Mouse (Mus musculus): ENCODE results near the gene Tmem121b. TPM values are rescaled to one million over a fixed set of nuclear protein-coding genes. Genes with fewer than 3 reads are reported as not detected.

The Tmem121b gene
- total and polyA plus RNA-seq, 3 experiments: not detected

- in situ Hi-C loops (cut with MboI; ENCODE audit: low pct_ligation_motif_present, low pct_unique_long_range_greater_than_20kb, low sequenced_read_pairs) (no loop called here), dilution Hi-C loops (cut with MboI; ENCODE audit: extremely low pct_ligation_motif_present, extremely low pct_unique_long_range_greater_than_20kb, low sequenced_read_pairs) (no loop called here)
- Histone ChIP-seq H3K27ac (ENCODE audit: insufficient read depth, low read depth) (peak overlapping the region; percentile 100), H3K36me3 (replicated peaks in 1 of 2; ENCODE audit: control insufficient read depth in 1 of 2, insufficient read depth in 1 of 2, low read length in 1 of 2) (peaks cover 24 to 30% of the 10 kb centered on the region in 2 experiments), H3K4me2 (ENCODE audit: insufficient read depth, low read depth, poor library complexity, severe bottlenecking) (peak overlapping the region; percentile 76), H3K27me3 (replicated peaks) (no peaks in the 10 kb centered on the region), H3K79me2 (replicated peaks; ENCODE audit: control insufficient read depth, extremely low read depth, insufficient read depth, poor library complexity, severe bottlenecking) (peaks cover 41% of the 10 kb centered on the region), H3K4me1 (ENCODE audit: control insufficient read depth in 1 of 2, insufficient read depth in 2 of 2) (peaks cover 37 to 74% of the 10 kb centered on the region in 2 experiments), H3K9me3 (replicated peaks; ENCODE audit: low read length) (no peaks in the 10 kb centered on the region), H3K4me3 (replicated peaks in 1 of 3; ENCODE audit: low read depth in 2 of 3, low read length in 2 of 3, poor library complexity in 1 of 3) (peak overlapping the region in 2 of 3 experiments; percentile 19 to 44), H3K9ac (ENCODE audit: insufficient read depth, low read depth) (peak overlapping the region; percentile 77)
- TF ChIP-seq MAFK (IDR thresholded peaks at IDR 0.05; ENCODE audit: insufficient replicate concordance, low read length) (no peak), ETS1 (conservative IDR thresholded peaks at IDR 0.05; ENCODE audit: low read depth, low read length) (peak; percentile 90), ZNF384 (IDR thresholded peaks at IDR 0.05; ENCODE audit: low read depth, low read length) (no peak), NRF1 (IDR thresholded peaks at IDR 0.05; ENCODE audit: low read depth, low read length) (no peak), POLR2AphosphoS2 (IDR thresholded peaks at IDR 0.05; ENCODE audit: low read depth, low read length) (no peak), ZC3H11A (IDR thresholded peaks at IDR 0.05; ENCODE audit: low read depth, low read length) (no peak), ELF1 (IDR thresholded peaks at IDR 0.05; ENCODE audit: low read depth, low read length) (peak; percentile 55), BHLHE40 (IDR thresholded peaks at IDR 0.05; ENCODE audit: low read depth, low read length) (peak; percentile 59; the same call in 1 of the 2 replicates), KAT2A (IDR thresholded peaks at IDR 0.05; ENCODE audit: insufficient replicate concordance, low read length) (no peak), EP300 (IDR thresholded peaks at IDR 0.05; ENCODE audit: low read length) (peak; percentile 89), MEF2A (IDR thresholded peaks at IDR 0.05; ENCODE audit: borderline replicate concordance, low read depth, low read length) (peak; percentile 66; the same call in 1 of the 2 replicates), PAX5 (IDR thresholded peaks at IDR 0.05; ENCODE audit: low read length) (no peak), MYC (IDR thresholded peaks at IDR 0.05; ENCODE audit: low read depth, low read length) (peak; percentile 40; the same call in 1 of the 2 replicates), SMC3 (IDR thresholded peaks at IDR 0.05; ENCODE audit: low read depth, low read length) (no peak), ZMIZ1 (IDR thresholded peaks at IDR 0.05; ENCODE audit: low read depth, low read length) (peak; percentile 32; the same call in 1 of the 2 replicates), MAZ (IDR thresholded peaks at IDR 0.05; ENCODE audit: low read depth, low read length) (0 out of 2 replicates have a peak, but pooled peaks have one; percentile 22), USF2 (conservative IDR thresholded peaks at IDR 0.05; ENCODE audit: low read depth, low read length) (no peak), SIN3A (IDR thresholded peaks at IDR 0.05; ENCODE audit: low read length) (peak; percentile 87), E2F4 (IDR thresholded peaks at IDR 0.05; ENCODE audit: insufficient replicate concordance, low read depth, low read length) (no peak), UBTF (IDR thresholded peaks at IDR 0.05; ENCODE audit: low read depth, low read length) (no peak), MAX (IDR thresholded peaks at IDR 0.05; ENCODE audit: low read length) (no peak), USF1 (IDR thresholded peaks at IDR 0.05; ENCODE audit: low read depth, low read length) (no peak), CHD2 (IDR thresholded peaks at IDR 0.05; ENCODE audit: low read length) (no peak), MXI1 (IDR thresholded peaks at IDR 0.05; ENCODE audit: low read depth, low read length) (0 out of 2 replicates have a peak, but pooled peaks have one; percentile 18), JUND (conservative IDR thresholded peaks at IDR 0.05; ENCODE audit: low read depth, low read length) (0 out of 2 replicates have a peak, but pooled peaks have one; percentile 45), NELFE (IDR thresholded peaks at IDR 0.05; ENCODE audit: low read depth, low read length) (no peak), ZKSCAN1 (IDR thresholded peaks at IDR 0.05; ENCODE audit: borderline replicate concordance, low read depth, low read length) (no peak), RCOR1 (conservative IDR thresholded peaks at IDR 0.05; ENCODE audit: low read depth, low read length) (peak; percentile 58; the same call in 1 of the 2 replicates), GABPA (IDR thresholded peaks at IDR 0.05; ENCODE audit: insufficient replicate concordance, low read depth, low read length) (no peak), CHD1 (IDR thresholded peaks at IDR 0.05; ENCODE audit: low read depth, low read length) (no peak), HCFC1 (IDR thresholded peaks at IDR 0.05; ENCODE audit: low read depth, low read length) (no peak; the same call in 1 of the 2 replicates), TBP (conservative IDR thresholded peaks at IDR 0.05; ENCODE audit: low read depth, low read length) (peak; percentile 60; the same call in 1 of the 2 replicates), RAD21 (IDR thresholded peaks at IDR 0.05; ENCODE audit: low read depth, low read length) (no peak), POLR2A (IDR thresholded peaks at IDR 0.05; ENCODE audit: low read depth, low read length) (0 out of 2 replicates have a peak, but pooled peaks have one; percentile 20), JUN (IDR thresholded peaks at IDR 0.05; ENCODE audit: insufficient read depth, low read depth, low read length) (no peak; the same call in 1 of the 2 replicates), IRF4 (IDR thresholded peaks at IDR 0.05; ENCODE audit: low read depth, low read length) (peak; percentile 92), CTCF (conservative IDR thresholded peaks at IDR 0.05 in 1 of 2, IDR thresholded peaks at IDR 0.05 in 1 of 2; ENCODE audit: low read depth in 2 of 2, low read length in 2 of 2) (no peak), TCF12 (IDR thresholded peaks at IDR 0.05; ENCODE audit: low read depth, low read length) (peak; percentile 59; the same call in 1 of the 2 replicates)
- peak; percentile 86 for DNase-seq (ENCODE audit: extremely low read depth)
These were observed 22.9 kb downstream of the Tmem121b start for GRCm38 (mm10) chr6:120470666-120471065.
